Mouse (Mus musculus) limb, embryonic 11.5 days (tissue): ENCODE results near the gene Scamp3. TPM values are rescaled to one million over a fixed set of nuclear protein-coding genes. Genes with fewer than 3 reads are reported as not detected.
A peak's percentile ranks its signal among the peaks of the same experiment; 100 is the strongest.

ENCODE experiments used
- ATAC-seq: fragments of 200-750 bp; cut with Nextera tagmentation; 2 replicates; pipeline ENCODE4 v1.8.0; 2017; ENCODE audit warnings: low read depth; ENCODE audit not compliant: insufficient number of reproducible peaks, low FRiP score, low TSS enrichment
- DNase-seq: peaks from one replicate; pipeline ENCODE4 v3.0.0-alpha.2; 2015; ENCODE audit warnings: low spot score
- H3K27ac ChIP-seq: fragments of 300-500 bp; sonication (generic); replicated peaks from 2 replicates; pipeline ENCODE4 v1.5.1; 2014; ENCODE audit warnings: low read depth, mild to moderate bottlenecking, low read length
- H3K27me3 ChIP-seq: fragments of 300-500 bp; sonication (generic); 2 replicates; pipeline ENCODE4 v1.6.1; 2014; ENCODE audit warnings: mild to moderate bottlenecking, low read length, mixed read lengths; ENCODE audit not compliant: control insufficient read depth, insufficient read depth
- H3K36me3 ChIP-seq: fragments of 300-500 bp; sonication (generic); 2 replicates; pipeline ENCODE4 v1.6.1; 2014; ENCODE audit warnings: mild to moderate bottlenecking, low read length, moderate library complexity, mixed read lengths; ENCODE audit not compliant: control insufficient read depth, insufficient read depth
- H3K4me1 ChIP-seq: fragments of 300-500 bp; sonication (generic); 2 replicates; pipeline ENCODE4 v1.6.1; 2014; ENCODE audit warnings: low read length, mixed read lengths; ENCODE audit not compliant: control insufficient read depth, insufficient read depth
- H3K4me2 ChIP-seq: fragments of 300-500 bp; sonication (generic); 2 replicates; pipeline ENCODE4 v1.6.1; 2014; ENCODE audit warnings: low read depth, mild to moderate bottlenecking, moderate library complexity; ENCODE audit not compliant: severe bottlenecking
- H3K4me3 ChIP-seq: fragments of 300-500 bp; sonication (generic); 2 replicates; pipeline ENCODE4 v1.5.1; 2014; ENCODE audit warnings: low read depth, low read length
- H3K9ac ChIP-seq: fragments of 300-500 bp; sonication (generic); 2 replicates; pipeline ENCODE4 v1.6.1; 2014; ENCODE audit warnings: mild to moderate bottlenecking, low read length
- H3K9me3 ChIP-seq: fragments of 300-500 bp; sonication (generic); 2 replicates; pipeline ENCODE4 v1.6.1; 2016; ENCODE audit warnings: low read length; ENCODE audit not compliant: control insufficient read depth
- WGBS: fragments of 180-500 bp; shearing (Covaris S2); extraction: QIAGEN DNeasy Blood & Tissue Kit; methylation state at CpG from one replicate; pipeline ENCODE4 v1.1.7; 2014; 5-methylcytosine and 5-hydroxymethylcytosine counted together
- polyA plus RNA-seq: library from polyadenylated mRNA; unstranded; fragments of >200 nt; fragmentation: Nextera tagmentation; extraction: Ambion mirVana; gene quantifications from 2 replicates; pipeline ENCODE4 v1.2.1, GENCODE M21; 2014

Scamp3 gene
- polyA plus RNA-seq, 1 experiment from 2014 or later, result 107 TPM

DNA sequence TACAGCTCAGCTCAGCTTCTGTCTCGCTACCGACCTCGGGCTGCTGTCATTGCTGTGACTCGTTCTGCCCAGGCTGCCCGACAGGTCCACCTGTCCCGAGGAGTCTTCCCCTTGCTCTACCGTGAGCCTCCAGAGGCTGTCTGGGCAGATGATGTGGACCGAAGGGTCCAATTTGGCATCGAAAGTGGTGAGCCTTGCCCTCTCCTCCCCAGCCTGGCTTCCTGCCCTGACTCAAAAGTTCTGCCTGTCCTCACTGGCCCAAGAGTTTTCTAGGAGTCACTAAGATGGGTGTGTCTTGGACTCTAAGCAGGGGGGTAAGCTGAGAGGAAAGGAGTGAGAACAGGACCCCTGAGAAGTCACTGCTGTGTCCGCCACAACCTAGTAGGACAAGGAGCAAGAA, 32.5 kb upstream of the Scamp3 start:
- 67% methylated on average over 10 of the region's 10 CpGs for WGBS
- H3K4me2 ChIP-seq, result no peak overlapping the region
- ATAC-seq (no peak), DNase-seq (no peak)
- H3K9me3 ChIP-seq, result no peaks in the 10 kb centered on the region
- peaks cover 17% of the 10 kb centered on the region for H3K27me3 ChIP-seq
- H3K27ac ChIP-seq, result no peak overlapping the region
- no peak overlapping the region for H3K9ac ChIP-seq
- no peaks in the 10 kb centered on the region; the same call in 1 of the 2 replicates for H3K36me3 ChIP-seq
- H3K4me3 ChIP-seq, result no peak overlapping the region
- peaks cover 11% of the 10 kb centered on the region for H3K4me1 ChIP-seq

DNA sequence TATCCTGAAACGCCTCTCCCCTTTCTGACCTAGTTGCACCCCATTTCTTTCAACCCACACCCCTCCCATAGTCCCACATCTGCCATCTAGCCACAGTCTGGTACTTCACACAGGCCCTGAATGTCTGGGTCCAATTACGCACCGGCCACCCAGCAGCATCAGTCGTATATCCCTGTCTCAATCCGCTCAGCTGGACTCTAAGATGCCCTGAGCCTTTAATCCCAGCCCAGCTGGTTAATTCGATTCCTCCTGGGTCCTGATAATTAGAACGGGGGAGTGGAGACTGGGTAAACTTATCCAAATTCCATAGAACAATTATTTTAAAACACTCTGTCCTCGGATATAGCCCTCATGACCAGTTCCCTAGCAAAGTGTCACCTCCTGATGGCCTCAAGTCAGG, 31.7 kb upstream of the Scamp3 start:
- no peaks in the 10 kb centered on the region for H3K9me3 ChIP-seq
- DNase-seq (peak; percentile 36), ATAC-seq (no peak)
- H3K4me2 ChIP-seq, result no peak overlapping the region
- no peak overlapping the region for H3K4me3 ChIP-seq
- H3K36me3 ChIP-seq, result no peaks in the 10 kb centered on the region; the same call in 1 of the 2 replicates
- H3K27me3 ChIP-seq, result peaks cover 23% of the 10 kb centered on the region
- H3K27ac ChIP-seq, result no peak overlapping the region
- H3K9ac ChIP-seq, result no peak overlapping the region
- 24% methylated on average over 8 of the region's 8 CpGs for WGBS
- H3K4me1 ChIP-seq, result peaks cover 11% of the 10 kb centered on the region

DNA sequence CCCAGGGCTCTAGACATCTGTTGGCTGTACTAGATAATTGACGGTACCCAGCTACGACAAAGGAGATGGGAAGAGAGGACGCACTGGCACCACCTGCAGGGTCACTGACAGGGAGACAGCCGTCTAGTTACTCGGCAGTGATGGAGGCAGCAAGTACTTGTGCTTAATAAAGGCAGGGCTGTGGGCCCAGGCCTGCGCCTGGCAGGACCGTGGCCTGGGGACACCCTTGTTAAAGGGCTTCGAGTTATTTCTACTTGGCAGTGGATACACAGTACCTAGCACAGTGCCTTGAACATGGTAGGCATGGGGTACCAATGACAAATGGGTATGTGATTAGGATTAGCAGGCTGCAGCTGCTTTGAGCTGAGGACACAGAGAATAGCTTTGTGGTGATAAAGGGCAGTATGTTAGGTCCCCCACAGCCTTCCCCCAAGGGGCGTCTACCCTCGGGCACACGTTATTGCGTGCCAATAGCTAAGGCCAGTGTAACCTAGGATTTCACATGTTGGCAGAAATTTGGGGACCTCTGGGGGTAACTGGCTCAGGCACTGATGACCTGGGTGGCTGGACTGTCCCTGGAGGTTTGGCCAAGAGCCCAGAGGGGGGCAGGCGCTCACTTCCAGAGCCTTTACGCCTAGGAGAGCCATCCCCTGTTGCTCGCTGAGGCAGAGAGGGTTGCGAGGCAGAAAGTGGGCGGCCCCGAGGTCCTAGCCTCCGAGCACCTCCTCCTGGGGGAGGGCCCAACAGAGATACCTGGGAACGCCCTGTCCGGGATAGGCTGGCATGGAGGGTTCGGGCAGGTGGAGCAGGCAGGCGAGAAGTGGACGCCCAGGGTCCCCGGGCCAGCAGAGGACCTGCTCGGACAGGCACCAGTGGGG, 29.9 kb upstream of the Scamp3 start:
- DNase-seq, result no peak
- 21% methylated on average over 26 of the region's 26 CpGs for WGBS
- peak; percentile 53; the same call in 1 of the 2 replicates for ATAC-seq

DNA sequence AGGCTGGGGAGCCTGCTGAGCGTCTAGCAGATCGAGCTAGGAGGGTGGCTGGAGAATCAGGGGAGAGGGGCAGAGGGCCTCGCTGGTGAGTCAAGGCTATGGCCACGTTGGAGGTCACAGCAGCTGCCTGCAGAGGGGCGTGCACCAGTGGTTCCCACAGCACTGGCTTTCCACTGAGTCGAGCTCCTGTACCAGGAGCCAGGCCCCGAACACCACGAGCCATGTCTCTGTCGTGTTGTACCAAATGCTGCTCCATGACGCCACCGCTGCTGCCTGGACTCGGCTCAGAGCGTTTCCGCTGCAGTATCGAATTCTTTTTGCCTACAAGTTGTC, 29.3 kb upstream of the Scamp3 start:
- no peak for DNase-seq
- peaks cover 11% of the 10 kb centered on the region for H3K4me1 ChIP-seq
- no peak overlapping the region for H3K9ac ChIP-seq
- no peaks in the 10 kb centered on the region for H3K36me3 ChIP-seq
- H3K27ac ChIP-seq, result no peak overlapping the region
- peak overlapping the region; percentile 24 for H3K4me3 ChIP-seq
- peak overlapping the region; percentile 51 for H3K4me2 ChIP-seq
- 7% methylated on average over 15 of the region's 15 CpGs for WGBS
- no peak for ATAC-seq
- no peaks in the 10 kb centered on the region for H3K9me3 ChIP-seq
- H3K27me3 ChIP-seq, result peaks cover 29% of the 10 kb centered on the region

More for the DNA sequence above, 29.9 kb upstream of the Scamp3 start:
- H3K9ac ChIP-seq, result 0 out of 2 replicates have a peak overlapping the region, but pooled peaks have one; percentile 2
- H3K27me3 ChIP-seq, result peaks cover 29% of the 10 kb centered on the region
- H3K36me3 ChIP-seq, result no peaks in the 10 kb centered on the region; the same call in 1 of the 2 replicates
- H3K4me2 ChIP-seq, result peak overlapping the region; percentile 51
- no peaks in the 10 kb centered on the region for H3K9me3 ChIP-seq
- peaks cover 11% of the 10 kb centered on the region for H3K4me1 ChIP-seq
- no peak overlapping the region for H3K27ac ChIP-seq
- H3K4me3 ChIP-seq, result peak overlapping the region; percentile 24

DNA sequence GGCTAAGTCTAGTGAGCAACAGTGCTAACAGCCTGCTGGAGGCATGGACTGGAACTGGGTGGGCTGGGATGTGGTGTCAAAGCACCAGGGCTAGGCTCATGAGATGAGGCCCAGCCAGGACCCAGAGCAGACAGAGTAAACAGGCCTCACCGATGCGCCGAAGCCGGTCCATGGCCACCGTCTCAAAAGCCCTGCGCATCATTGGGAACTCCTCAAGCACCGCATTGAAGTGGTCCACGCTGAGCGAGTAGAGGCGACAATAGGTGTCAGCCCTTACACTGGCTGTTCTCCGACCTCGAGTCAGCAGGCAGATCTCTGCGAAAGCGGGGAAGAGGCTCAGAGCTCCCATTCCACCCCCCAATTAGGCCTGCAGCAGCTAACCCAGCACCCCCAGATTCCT, 28.7 kb upstream of the Scamp3 start:
- H3K36me3 ChIP-seq, result no peaks in the 10 kb centered on the region
- no peak overlapping the region for H3K9ac ChIP-seq
- no peaks in the 10 kb centered on the region for H3K9me3 ChIP-seq
- no peak overlapping the region for H3K27ac ChIP-seq
- H3K4me1 ChIP-seq, result peaks cover 11% of the 10 kb centered on the region
- 76% methylated on average over 14 of the region's 14 CpGs for WGBS
- ATAC-seq, result no peak
- no peak overlapping the region for H3K4me3 ChIP-seq
- no peak for DNase-seq
- no peak overlapping the region for H3K4me2 ChIP-seq
- H3K27me3 ChIP-seq, result peaks cover 29% of the 10 kb centered on the region

DNA sequence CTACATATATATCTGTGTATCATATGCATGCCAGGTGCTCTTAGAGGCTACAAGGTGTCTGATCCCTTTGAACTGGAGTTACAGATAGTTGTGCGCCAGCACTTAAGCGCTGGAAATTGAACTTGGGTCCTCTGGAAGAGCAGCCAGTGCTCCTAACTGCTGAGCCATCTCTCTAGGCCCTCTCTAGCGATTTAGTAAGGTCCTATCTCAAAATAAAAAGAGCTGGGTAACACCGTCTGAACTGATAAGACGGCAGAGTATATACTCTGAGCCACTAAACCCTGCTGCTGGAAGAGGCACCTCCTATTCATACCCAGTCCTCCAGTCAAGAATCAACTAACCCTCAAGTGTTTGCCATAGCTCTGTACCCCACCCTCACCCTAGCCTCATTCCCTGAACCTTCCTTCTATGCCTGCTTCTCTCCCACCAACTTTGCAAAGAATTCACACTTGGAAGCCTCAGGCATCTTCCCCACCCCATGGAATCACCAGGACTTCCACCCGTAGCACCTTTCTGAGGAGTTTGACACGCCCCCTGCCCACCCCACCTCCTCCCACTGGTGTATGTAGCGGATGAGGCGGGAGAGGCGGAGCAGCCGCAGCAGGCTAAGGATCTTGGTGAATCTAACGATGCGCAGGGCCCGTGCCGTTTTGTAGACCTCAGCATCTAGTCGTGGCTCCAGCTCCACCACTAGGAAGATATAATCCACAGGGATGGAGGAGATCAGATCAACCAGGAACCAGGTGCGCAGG, 25.0 kb upstream of the Scamp3 start:
- DNase-seq, result no peak
- Histone ChIP-seq H3K27me3 (peaks cover 25% of the 10 kb centered on the region), H3K4me1 (peaks cover 7% of the 10 kb centered on the region), H3K27ac (no peak overlapping the region), H3K9me3 (no peaks in the 10 kb centered on the region), H3K4me2 (no peak overlapping the region), H3K4me3 (no peak overlapping the region), H3K9ac (no peak overlapping the region), H3K36me3 (no peaks in the 10 kb centered on the region)
- WGBS, result 40% methylated on average over 17 of the region's 17 CpGs
- ATAC-seq, result no peak

DNA sequence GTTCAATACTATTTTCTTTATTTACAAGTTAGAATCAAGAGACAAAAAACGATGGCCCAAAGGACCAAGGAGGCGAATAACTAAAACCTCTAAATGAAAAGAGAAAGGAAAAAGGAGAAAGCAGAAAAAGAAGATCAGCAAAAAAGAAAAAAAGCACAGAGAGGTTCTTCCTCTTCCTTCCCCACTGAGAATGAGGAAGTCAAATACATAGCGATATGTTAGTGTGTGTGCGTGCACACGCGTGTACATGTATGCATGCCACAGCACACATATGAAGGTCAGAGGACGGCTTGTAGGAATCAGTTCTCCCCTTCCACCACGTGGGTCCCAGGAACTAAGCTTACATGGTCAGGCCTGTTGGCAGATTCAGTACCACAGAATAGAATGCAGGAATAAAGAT, 20.3 kb upstream of the Scamp3 start:
- Histone ChIP-seq H3K36me3 (no peaks in the 10 kb centered on the region), H3K4me2 (no peak overlapping the region), H3K4me1 (peaks cover 6% of the 10 kb centered on the region), H3K9me3 (no peaks in the 10 kb centered on the region), H3K4me3 (no peak overlapping the region), H3K27me3 (peaks cover 7% of the 10 kb centered on the region; the same call in 1 of the 2 replicates), H3K9ac (no peak overlapping the region), H3K27ac (no peak overlapping the region)
- no peak for ATAC-seq
- 87% methylated on average over 8 of the region's 8 CpGs for WGBS
- DNase-seq, result no peak

DNA sequence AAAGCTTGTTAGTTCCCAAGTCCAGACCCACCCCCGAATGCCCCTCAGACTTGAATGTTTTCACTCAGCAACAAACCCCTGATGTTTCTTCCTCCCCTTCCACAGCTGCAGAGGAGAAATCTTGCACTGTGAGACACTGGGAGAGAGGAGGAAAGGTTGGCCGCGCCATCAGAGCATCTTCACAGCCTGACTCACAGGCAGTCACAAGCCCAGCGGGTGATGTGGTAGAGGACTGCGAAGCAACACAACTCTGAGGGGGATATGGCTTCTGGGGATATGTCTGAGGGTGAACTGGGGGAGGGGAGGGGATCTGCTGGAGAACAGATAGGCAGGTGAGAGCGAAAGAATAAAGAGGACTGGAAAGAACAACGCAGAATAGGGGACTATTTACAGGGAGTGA, 18.6 kb upstream of the Scamp3 start:
- DNase-seq (no peak), ATAC-seq (no peak)
- H3K9ac ChIP-seq, result no peak overlapping the region
- no peak overlapping the region for H3K4me2 ChIP-seq
- H3K4me1 ChIP-seq, result peaks cover 6% of the 10 kb centered on the region
- H3K9me3 ChIP-seq, result no peaks in the 10 kb centered on the region
- peaks cover 7% of the 10 kb centered on the region; the same call in 1 of the 2 replicates for H3K27me3 ChIP-seq
- H3K27ac ChIP-seq, result no peak overlapping the region
- H3K4me3 ChIP-seq, result no peak overlapping the region
- no peaks in the 10 kb centered on the region for H3K36me3 ChIP-seq
- 20% methylated on average over 7 of the region's 7 CpGs for WGBS
